Mouse (Mus musculus) telencephalon, adult 2 months (tissue): ENCODE data around the gene Adprhl1.

ENCODE experiments used
- DNase-seq: peaks from one replicate; pipeline ENCODE4 v3.0.0-alpha.2; 2011; ENCODE audit warnings: low read depth, low spot score

Adprhl1 gene

DNA sequence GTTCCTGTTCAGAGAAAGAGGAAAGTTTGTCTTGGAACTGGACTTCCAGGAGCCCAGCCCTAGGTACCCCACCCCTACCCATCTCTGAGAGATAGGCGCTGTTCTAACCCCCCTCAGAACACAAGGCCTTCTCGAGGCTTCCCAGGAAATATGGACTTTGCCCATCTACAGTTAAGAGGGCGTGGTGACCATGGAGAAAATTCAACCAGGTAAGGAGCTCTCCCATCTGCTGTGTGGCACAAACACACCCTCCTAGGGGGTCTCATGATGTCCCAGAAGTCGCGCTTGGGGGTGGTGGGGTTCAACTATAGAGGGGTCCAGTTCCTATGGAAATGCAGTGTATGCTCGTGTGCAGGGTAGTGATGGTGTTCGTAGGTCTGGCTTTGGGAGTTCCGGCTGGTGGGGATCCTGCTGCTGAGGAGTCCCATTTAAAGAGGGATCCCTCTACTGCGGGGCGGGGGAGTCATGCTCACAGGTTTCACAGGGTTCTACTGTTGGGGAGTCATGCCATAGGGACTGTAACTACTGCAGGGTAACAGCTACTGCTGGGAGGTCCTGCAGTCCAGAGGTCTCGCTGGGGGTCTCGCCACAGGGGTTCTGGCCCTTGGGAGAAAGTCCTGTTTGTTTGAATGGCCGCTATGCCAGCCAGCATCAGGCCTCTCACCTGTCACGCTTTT lies 54.4 kb downstream of the Adprhl1 start:
- DNase-seq = no peak

GRCm38 (mm10) chr8:13197493-13197892 lies 56.5 kb downstream of the Adprhl1 start:
- no peak for DNase-seq

GRCm38 (mm10) chr8:13194818-13195217 lies 59.1 kb downstream of the Adprhl1 start:
- no peak for DNase-seq

GRCm38 (mm10) chr8:13190235-13190634 lies 63.7 kb downstream of the Adprhl1 start:
- no peak for DNase-seq

GRCm38 (mm10) chr8:13188857-13189256 lies 65.1 kb downstream of the Adprhl1 start:
- no peak for DNase-seq

- no peak for DNase-seq
Measured at GRCm38 (mm10) chr8:13188052-13188555, 65.9 kb downstream of the Adprhl1 start.

GRCm38 (mm10) chr8:13187638-13188037 lies 66.3 kb downstream of the Adprhl1 start:
- no peak for DNase-seq

GRCm38 (mm10) chr8:13187229-13187628 lies 66.7 kb downstream of the Adprhl1 start:
- no peak for DNase-seq

DNA sequence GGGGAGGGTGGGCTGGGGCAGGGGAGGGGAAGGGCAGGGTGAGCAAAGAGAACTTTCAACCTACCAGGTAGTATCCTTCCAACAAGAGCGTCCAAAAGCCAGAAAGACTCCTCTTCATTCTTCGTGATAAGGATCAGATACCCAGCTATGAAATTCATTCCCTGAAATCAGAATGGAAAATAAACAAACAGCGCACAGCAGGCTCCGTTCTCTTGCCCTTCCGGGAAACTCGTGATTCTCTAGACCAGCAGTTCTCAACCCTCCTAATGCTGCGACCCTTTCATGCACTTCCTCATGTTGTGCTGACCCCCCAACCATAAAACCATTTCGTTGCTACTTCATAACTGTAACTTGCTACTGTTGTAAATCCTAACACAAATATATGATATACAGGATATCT lies 67.1 kb downstream of the Adprhl1 start:
- DNase-seq = no peak

DNA sequence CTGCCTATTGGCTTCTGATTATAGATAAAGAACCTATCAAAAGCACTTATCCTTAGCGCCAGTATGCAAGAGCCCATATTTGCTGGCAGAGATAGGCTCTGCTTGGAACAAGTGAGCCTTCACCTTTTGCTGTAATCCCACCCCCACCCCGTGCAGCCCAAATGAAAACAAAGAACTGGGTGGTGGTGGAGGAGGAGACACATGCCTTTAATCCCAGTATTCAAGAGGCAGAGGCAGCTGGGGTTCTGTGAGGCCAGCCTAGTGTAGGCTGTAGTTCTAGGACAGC lies 72.3 kb downstream of the Adprhl1 start:
- DNase-seq = no peak

DNA sequence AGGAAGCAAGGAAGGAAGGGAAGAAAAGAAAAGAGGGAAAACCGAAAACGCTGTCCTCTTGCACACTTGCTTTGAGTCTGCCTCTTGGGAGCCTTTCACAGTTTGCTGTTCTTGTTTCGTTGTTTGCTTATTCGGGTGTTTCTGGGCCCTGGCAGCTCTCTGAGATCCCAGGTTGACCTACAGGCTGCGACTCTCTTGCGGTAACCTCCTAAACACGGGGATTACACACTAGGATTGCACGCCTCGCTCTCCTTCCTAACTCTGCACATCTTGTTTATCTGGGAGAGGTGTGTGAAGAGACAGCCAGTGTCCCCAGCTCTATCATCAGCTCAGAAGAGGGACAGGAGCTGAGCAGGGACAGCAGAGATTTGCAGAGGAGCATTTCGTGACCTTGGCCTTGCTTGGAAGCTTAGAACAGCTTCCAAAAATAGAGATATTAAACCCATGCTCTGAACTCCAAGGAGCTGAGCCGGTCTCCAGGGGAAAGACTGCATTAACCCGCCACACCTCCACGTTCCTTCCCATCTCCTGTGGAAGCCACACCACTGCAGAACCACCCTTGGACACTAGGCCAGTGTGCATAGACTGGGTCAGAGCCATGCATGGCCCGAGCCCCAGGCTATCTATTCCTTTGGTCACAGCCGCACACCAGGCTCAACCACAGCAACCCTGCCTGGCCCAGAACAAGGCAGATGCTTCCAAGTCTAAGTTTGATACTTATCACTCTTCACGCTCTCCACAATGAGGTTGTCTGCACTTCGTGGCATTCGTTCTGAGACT lies 72.9 kb downstream of the Adprhl1 start:
- no peak for DNase-seq

DNA sequence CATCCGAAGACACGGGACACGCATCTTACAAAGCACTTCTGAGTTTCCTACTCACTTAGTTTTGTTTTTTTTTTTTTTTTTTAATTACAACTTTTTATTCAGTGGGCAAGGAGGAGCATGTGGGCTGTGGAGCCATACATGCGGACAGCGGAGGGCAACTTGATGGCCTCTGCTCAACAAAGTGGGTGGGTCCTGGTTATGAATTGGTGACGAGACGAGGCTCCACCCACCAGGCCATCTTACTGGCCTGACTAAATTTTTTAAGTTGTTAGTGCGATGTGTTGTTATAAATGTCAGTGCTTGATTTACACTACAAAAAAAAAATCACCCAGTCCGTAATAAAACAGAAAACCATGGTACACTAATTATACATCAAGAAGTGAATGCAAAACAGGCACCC lies 73.6 kb downstream of the Adprhl1 start:
- DNase-seq = no peak

- no peak for DNase-seq
Measured at GRCm38 (mm10) chr8:13179948-13180347, 74.0 kb downstream of the Adprhl1 start.

GRCm38 (mm10) chr8:13179482-13179881 lies 74.5 kb downstream of the Adprhl1 start:
- DNase-seq = no peak

GRCm38 (mm10) chr8:13178137-13178536 lies 75.8 kb downstream of the Adprhl1 start:
- no peak for DNase-seq

- no peak for DNase-seq
Measured at GRCm38 (mm10) chr8:13177173-13177852, 76.6 kb downstream of the Adprhl1 start.

- no peak for DNase-seq
Measured at GRCm38 (mm10) chr8:13175650-13176049, 78.3 kb downstream of the Adprhl1 start.

DNA sequence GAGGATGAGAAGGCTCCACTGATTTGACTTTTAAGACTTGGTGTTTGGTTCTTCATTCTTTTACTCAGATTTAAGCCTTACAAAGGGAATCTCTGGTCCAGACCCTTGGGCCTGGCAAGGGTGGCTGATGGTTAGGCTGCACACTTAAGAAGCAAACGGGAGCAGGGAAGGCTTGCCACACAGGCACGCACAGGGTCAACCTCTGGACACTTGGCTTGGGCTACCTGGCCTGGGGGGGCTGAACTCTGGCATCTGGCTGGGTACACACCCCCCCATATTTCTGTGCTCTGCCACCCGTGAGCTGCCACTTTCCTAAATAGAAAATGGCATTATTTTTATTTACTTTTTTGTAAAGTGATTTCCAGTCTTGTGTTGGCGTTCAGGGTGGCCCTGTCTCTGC lies 79.2 kb downstream of the Adprhl1 start:
- DNase-seq = no peak

DNA sequence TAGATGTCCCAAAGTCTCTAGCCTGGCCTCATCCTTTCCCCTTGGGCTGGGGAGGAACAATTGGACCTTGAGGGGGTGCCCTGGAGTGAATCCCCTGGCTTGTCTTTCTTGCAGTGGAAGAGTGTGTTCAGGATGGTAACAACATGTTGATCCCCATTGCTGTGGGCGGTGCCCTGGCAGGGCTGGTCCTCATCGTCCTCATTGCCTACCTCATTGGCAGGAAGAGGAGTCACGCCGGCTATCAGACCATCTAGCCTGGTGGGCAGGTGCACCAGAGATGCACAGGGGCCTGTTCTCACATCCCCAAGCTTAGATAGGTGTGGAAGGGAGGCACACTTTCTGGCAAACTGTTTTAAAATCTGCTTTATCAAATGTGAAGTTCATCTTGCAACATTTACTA lies 79.7 kb downstream of the Adprhl1 start:
- no peak for DNase-seq
